Mouse (Mus musculus): Measurements from ENCODE around the gene Vmn1r100.
"Not testable (repeated sequence)": the region's sequence is repeated elsewhere in the genome, so short reads cannot be mapped to it uniquely, and the experiment has no call there.

The Vmn1r100 gene

GRCm38 (mm10) chr7:20417642-20418041, at the start of gene Vmn1r100:
TSS of gene Vmn1r100 (plus strand) at chr7:20417942.
- DNase-seq = not testable (repeated sequence)

DNA sequence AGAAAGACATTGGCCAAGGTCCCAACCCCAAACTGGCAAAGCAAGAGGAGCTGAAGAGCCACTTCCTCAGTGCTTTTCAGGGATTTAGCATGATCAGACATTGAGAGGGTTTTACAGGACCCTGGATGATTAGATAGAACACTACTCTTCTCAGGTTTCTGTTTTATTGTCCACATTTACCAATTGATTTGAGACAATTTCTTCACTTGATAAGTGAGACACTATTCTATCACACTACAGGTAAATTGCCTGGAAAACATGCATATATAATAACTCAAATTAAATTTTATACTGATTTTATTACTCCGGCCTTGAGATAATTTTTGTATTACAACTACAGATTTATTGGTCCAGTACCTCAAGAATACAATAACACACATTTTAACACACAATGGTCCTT, 42.4 kb upstream of the Vmn1r100 start, which contains the start of gene Gm5728:
Gene Gm5728, minus strand, starts transcription at position 101 of the 400 bp plus-strand sequence.
- not testable (repeated sequence) for DNase-seq

DNA sequence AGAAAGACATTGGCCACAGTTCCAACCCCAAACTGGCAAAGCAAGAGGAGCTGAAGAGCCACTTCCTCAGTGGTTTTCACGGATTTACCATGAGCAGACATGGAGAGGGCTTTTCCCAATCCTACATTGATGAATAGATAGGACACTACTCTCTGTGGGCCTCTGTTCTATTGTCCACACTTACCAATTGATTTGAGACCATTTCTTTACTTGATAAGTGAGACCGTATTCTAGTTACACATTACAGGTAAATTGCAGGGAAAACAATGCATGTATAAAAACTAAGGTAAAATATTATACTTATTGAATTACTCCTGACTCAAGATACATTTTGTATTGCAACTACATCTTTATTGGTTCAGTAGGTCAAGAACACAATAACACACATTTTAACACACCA, 24.8 kb downstream of the Vmn1r100 start, which contains the start of gene Vmn1r101:
Gene Vmn1r101, minus strand, starts transcription at position 101 of the 400 bp plus-strand sequence.
- DNase-seq = not testable (repeated sequence)

Measured in right cerebral cortex, postnatal 25 days (tissue).